Mouse (Mus musculus) gastrocnemius, adult 8-10 months (tissue): Measurements from ENCODE around the gene LTO1. TPM values are rescaled to one million over a fixed set of nuclear protein-coding genes. Genes with fewer than 3 reads are reported as not detected.
"Not testable (repeated sequence)": the region's sequence is repeated elsewhere in the genome, so short reads cannot be mapped to it uniquely, and the experiment has no call there.

Source experiments
- DNase-seq, 2 experiments: peaks; one replicate each; pipeline ENCODE4 v3.0.0; 2022; ENCODE audit warnings: low spot score in 2 of 2
- total RNA-seq, 4 experiments: library from RNA; stranded (reverse); gene quantifications; 2 replicates each; pipeline ENCODE4 v1.2.4; 2022

Gene LTO1
- total RNA-seq: 1 to 10 TPM; 7.8 to 8.9 (median 8.7) TPM

DNA sequence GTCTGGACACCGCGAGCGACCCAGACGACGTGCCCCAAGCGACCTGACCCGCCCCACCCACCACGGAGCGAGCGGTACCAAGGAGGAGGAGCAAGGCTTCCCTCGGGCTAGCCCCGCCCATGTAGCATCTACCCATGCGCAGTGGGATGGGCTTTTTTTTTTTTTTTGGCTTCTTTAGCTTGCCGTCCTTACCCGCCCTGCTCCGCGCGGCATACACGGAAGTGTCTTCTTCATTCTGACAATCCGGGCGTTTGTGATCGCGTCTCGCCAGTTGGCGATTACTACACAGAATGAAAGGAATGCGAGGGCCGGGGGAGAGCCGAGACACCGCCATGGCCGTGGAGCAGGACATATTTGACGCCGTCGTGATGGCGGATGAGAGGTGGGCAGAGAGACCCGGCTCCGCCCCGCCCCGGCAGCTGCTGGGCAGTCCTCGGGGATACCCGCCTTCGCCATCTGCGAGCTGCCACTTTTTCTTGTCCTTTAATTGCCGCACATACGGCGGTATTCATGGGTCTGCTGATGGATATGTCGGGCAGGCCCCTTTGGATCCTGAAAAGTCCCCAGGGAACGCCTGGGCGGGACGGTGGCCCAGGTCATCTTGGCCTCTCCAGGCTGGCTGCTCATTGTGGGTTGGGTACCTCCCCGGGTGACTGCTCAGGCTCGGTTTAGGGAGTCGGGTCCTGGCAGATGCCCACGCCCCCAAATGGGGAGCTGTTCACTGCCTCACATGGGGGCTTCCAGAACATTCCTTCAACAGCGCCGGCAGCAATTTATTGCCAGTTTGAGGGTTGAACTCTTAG is at the start of gene LTO1:
TSS of gene LTO1 (plus strand) at position 153 of the 803 bp plus-strand sequence.
- DNase-seq: peak; percentile 75 to 85

DNA sequence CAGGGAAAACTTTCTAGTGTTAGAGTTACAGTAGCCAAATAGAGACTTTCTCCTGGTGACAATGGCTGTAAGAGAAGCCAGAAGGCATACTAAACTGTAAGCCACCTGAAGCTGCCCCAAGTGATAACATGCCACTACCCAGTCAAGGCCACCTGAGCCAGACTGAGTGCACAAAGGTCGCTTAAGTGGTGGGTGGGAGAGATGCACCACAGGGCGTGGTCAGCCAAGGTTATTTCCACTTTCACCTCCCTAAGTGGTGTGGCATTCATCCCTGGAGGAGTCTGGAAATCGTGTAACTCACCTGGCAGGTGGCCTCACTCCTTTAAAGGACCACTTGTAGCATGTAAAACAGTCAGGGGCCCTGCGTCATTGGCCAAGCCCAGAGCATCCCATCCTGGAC is 47.7 kb upstream of the LTO1 start:
- no peak for DNase-seq

DNA sequence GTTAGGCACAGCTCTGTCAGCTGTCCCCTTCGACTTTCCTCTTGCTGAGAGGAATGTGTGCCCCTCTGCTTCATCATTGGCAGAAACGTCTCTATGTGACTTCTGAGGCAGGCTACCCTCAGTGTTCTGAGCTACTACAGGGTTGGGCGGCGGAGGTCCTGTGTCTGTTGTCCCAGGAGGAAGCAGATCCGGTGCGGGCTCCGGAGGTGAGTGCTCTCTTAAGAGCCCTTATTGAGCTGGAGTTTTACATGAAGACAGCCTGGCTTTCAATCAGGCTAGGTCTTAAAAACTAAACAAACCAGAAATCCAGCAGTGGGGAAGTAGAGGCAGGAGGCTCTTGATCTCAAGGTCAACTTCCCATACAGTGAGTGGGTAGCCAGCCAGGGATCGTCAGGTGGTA is 47.3 kb upstream of the LTO1 start:
- no peak for DNase-seq

GRCm38 (mm10) chr7:144872420-144872819 is 42.5 kb upstream of the LTO1 start:
- DNase-seq: no peak

GRCm38 (mm10) chr7:144873160-144873559 is 41.7 kb upstream of the LTO1 start:
- DNase-seq: no peak

DNA sequence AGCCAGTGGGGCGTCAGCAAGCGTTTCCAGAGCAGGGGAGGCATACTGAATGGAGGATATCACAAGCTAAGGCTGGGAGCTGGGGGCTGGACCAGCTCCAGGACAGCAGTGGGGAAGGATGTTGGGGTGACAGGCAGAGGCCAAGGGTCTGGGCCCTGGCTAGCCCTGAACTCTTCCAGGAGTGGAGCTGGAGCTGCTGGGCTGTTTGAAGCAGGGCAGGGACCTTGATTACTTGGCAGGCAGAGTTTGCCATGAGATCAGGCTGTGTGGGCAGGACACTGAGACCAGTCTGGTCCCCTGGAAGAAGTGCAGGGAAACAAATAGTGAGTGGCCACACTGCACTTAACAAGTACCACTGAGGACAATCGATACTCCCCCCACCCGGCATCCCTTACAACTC is 40.7 kb upstream of the LTO1 start:
- DNase-seq: no peak

DNA sequence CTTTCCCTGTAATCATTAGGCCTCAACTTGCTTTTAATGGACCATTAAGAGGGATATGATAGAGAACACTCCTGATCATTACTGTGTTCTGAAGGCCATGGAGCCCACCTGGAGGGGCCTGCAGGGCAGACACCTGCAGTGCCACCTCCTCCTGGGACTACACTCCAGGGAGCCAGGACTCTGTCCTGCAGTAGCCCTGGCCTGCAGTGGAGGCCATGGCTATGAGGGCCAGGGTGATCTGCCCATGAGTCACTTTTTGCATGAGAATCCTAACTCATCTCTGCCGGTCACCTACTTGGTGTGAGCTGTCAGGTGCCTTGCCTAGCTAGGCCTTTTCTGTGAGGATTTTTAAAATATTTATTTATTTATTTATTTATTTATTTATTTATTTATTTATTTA is 36.5 kb upstream of the LTO1 start:
- no peak for DNase-seq

DNA sequence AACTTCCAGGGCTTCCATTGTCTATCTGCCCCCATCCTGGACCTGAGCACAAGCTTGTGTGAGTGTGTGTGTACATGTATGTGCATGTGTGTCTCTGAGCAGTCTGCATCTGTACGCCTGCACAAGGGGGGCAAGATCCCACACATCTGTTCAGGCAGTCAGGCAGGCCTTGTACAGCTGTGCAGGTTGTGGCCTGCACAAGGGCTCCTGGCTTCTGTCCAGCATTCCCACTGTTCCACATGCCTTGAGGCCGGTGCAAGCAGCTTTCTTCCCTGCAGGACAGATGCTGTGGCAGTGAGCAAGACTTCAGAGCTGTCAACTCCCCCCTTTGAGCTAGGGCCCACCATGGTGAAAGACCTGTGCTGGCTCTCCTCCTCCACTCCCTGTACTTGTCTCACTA is 31.8 kb upstream of the LTO1 start:
- no peak for DNase-seq

DNA sequence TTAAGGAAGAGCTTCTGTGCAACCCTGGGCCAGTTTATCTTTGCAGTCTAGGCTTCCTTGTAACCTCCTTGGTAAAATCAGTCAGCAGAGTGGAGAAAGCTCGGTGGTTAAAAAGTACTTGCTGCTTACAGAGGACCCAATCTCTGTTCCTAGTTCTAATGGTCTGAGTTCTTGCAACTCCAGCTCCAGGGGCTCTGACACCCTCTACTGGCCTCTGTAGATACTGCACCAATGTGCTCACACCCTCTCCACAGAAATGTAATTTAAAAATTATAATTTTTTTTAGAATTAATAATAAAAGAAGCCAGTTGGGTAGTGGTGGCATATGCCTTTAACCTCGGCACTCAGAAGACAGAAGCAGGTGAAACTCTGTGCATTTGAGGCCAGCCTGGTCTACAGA is 27.2 kb upstream of the LTO1 start:
- DNase-seq: no peak

DNA sequence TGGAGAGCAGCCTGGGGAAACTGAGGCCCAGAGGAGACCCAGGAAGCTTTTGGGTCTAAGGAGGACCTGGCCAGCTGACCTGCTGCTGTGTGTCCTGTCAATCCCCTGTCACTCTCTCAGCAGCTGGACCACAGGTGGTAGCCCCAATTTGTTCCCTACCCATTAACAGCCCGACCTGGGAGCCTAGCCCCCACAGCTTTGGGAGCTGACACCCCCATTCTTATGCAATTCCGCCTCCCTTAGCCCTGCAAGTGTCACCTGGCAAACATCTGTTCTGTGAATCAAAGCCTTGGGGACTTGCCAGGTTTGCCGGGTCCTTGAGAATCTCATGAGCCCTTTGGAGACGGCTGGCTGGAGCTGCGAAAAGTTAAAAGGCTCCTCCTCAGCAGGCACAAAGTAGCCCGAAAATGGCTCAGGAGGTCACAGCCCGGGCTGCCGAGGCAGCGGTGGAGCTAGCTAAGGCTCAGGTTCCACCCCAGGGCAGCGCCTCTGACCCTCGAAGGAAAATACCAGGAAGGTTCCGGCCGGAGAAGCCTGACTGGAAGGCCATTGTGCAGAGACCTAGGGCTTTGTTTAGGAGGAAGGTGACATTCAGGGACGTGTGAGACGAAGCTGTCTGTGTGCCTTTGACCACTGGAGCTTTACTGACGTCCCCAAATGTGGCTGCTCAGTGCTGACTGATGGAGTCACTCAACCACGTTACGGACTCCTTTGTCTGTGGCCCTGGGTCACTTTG is 26.2 kb upstream of the LTO1 start:
- DNase-seq: no peak

DNA sequence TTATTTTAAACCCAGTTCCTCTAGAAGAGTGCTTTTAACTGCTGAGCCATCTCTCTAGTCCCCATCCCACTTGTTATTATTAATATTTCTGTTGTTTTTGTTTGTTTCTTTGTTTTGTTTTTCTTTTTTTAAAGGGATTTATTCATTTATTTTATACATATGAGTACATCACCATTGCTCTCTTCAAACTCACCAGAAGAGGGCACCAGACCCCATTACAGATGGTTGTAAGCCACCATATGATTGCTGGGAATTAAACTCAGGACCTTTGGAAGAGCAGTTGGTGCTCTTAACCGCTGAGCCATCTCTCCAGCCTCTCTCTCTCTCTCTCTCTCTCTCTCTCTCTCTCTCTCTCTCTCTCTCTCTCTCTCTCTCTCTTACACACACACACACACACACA is 24.2 kb upstream of the LTO1 start:
- DNase-seq: not testable (repeated sequence)

- no peak for DNase-seq
Measured at GRCm38 (mm10) chr7:144891863-144892262, 23.0 kb upstream of the LTO1 start.

- no peak for DNase-seq
Measured at GRCm38 (mm10) chr7:144892322-144892721, 22.6 kb upstream of the LTO1 start.

DNA sequence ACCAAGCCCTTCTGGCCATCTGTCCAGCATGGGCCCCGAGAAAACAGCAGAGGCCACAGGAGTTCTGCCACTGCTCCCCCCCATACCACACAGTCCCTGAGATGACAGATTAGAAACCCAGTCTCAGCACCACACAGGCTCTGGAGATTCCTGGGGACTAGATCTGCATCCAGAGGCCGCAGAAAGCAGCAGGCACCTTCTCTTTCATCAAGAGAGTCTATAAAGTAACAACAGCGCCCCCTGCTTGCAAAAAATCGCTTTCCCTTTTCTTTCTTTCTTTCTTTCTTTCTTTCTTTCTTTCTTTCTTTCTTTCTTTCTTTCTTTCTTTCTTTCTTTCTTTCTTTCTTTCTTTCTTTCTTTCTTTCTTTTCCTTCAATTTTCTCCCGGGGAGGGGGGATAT is 20.7 kb upstream of the LTO1 start:
- no peak for DNase-seq

GRCm38 (mm10) chr7:144894706-144895105 is 20.2 kb upstream of the LTO1 start:
- DNase-seq: no peak

GRCm38 (mm10) chr7:144895305-144896111 is 19.4 kb upstream of the LTO1 start:
- DNase-seq: peak; percentile 32 to 47

DNA sequence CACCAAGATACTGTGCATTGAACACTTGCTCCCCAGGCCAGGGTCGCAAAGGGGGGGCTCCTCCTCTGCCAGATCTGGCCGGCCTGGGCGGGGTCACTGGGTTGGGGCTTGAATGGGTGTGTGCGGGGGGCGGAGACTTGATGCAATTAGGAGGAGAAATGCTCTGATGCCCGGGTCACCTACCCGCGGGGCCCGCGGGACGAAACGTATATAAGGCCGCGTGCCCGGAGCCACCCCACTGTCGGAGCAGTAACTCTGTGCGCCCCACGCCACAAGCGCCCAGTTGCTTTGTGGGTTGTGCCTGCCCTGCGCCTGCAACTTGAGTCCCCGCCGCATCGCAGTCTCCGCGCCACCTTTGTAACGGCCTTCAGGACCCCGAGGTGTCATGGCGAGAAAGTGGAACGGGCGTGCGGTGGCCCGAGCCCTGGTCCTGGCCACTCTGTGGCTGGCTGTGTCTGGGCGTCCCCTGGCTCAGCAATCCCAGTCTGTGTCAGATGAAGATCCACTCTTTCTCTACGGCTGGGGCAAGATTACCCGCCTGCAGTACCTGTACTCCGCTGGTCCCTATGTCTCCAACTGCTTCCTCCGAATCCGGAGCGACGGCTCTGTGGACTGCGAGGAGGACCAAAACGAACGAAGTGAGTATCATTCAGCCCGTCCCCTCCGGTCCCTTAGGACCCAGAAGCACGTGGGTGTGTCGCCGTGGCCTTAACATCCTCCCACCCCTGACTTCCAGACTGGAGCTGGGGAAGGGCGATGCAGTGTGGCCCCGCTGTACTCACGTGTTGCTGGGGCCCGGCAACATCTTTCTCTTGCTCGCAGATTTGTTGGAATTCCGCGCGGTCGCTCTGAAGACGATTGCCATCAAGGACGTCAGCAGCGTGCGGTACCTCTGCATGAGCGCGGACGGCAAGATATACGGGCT is 18.3 kb upstream of the LTO1 start, which contains the start of gene Fgf15:
TSS of gene Fgf15 (plus strand) at position 238 of the 925 bp plus-strand sequence.
- no peak for DNase-seq

- DNase-seq: no peak
Measured at GRCm38 (mm10) chr7:144898506-144898905, 16.4 kb upstream of the LTO1 start.

GRCm38 (mm10) chr7:144905514-144905913 is 9.4 kb upstream of the LTO1 start:
- DNase-seq: not testable (repeated sequence)

DNA sequence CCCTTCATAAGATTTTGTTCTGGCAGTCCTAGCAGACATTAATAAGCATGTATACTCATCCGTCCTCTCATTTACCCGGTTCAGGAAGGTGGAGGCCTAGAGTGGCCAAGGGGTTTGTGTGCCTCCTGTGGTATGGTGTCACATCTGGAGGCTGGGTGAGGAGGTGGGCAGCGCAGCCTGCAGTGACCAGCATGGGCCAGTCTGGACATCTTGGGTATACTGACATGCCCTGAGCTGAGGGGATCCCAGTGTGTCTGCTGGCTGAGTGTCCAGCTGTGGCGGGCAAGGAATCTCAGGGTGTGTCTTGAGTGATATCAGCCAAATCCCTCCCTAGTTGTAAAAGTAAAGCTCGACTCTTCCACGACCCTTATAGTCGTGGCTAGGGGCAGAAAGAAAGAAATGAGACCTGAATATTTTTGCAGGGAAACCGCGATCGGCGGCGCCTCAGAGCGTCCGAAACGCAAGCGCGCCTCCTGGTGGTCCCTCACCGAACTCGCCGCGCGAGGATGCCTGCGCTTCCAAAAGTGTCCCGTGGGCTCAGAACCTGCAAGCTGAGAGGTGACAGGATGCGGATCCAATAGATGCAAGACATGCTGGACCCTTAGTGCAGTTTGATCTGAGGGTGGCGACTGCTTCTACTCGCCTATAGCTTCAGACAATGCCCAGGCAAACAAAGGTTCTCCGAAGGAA is 8.0 kb upstream of the LTO1 start:
- peak in 1 of 2 experiments; percentile 23 for DNase-seq
